Mouse (Mus musculus) testis, adult 2 months (tissue): ENCODE measurements around the gene Amdhd1.

Experiments used
- CTCF ChIP-seq: fragments of 200-500 bp; IDR thresholded peaks from 2 replicates; pipeline ENCODE4 v1.5.1; 2012; ENCODE audit warnings: low read depth, mild to moderate bottlenecking, inconsistent platforms, low read length, moderate library complexity; ENCODE audit not compliant: control insufficient read depth, insufficient read depth, insufficient replicate concordance
- POLR2A ChIP-seq: fragments of 200-500 bp; IDR thresholded peaks from 2 replicates; pipeline ENCODE4 v1.6.1; 2012; ENCODE audit warnings: low read depth, mild to moderate bottlenecking, inconsistent platforms, low read length, moderate library complexity; ENCODE audit not compliant: control insufficient read depth

DNA sequence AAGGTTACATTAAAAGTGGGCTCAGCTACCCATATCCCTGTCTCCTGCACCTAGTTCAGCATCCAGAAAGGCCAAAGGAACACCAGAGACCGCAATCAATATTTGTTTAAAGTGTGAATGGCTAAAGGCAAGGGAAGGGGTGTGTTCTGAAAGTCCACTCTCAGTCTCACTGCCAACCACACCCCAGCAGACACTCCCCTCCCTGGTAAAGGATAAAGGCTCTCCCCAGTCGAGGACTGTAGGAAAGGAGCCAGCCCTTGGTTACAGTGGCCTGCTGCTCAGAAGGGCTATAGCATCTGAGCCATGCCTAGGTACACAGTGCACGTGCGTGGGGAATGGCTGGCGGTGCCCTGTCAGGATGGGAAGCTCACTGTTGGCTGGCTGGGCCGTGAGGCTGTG, 51.0 kb downstream of the Amdhd1 start:
- TF ChIP-seq POLR2A: no peak
- TF ChIP-seq CTCF: no peak
